Mouse (Mus musculus): ENCODE measurements around the gene Tmem132d. TPM values are rescaled to one million over a fixed set of nuclear protein-coding genes. Genes with fewer than 3 reads are reported as not detected.

Gene Tmem132d
- polyA plus RNA-seq, 1 experiment from 2014 or later, result 0.11 TPM

- no peaks in the 10 kb centered on the region for H3K36me3 ChIP-seq
- H3K9me3 ChIP-seq, result no peaks in the 10 kb centered on the region
- H3K4me1 ChIP-seq, result no peaks in the 10 kb centered on the region
- no peak overlapping the region for H3K4me2 ChIP-seq
- H3K27me3 ChIP-seq (replicated peaks), result peaks cover 85% of the 10 kb centered on the region
- ATAC-seq (ENCODE audit: extremely low read depth, insufficient number of reproducible peaks, low FRiP score, low TSS enrichment), result no peak
- no peak overlapping the region for H3K4me3 ChIP-seq
- no peak overlapping the region for H3K27ac ChIP-seq (replicated peaks)
- no peak overlapping the region for H3K9ac ChIP-seq
- WGBS, result 0% methylated on average over 5 of the region's 5 CpGs
These were observed 7.0 kb upstream of the Tmem132d start for GRCm38 (mm10) chr5:128439828-128440227.

DNA sequence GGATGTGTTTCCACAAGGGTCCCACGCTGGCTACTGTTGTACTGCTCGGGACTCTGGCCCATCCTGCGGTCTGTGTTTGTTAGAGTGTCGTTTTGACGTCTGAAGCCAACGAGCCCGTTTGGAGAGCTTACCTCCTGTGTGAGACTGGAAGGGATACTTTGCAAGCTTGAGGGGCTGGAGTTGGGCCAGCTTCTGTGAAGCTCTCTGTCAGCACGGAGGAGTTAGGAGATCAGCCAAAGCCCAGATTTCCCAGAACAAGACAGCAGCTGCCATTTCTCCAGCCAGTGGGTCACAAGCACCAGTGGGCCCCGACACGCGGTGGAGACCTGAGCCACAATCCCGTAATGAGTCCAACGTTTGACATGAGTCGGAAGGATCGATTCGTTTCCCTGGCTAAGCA lies 5.2 kb upstream of the Tmem132d start:
- Histone ChIP-seq H3K9ac (no peak overlapping the region), H3K4me2 (no peak overlapping the region), H3K9me3 (no peaks in the 10 kb centered on the region), H3K36me3 (no peaks in the 10 kb centered on the region), H3K4me3 (no peak overlapping the region), H3K27ac (replicated peaks) (no peak overlapping the region), H3K4me1 (no peaks in the 10 kb centered on the region), H3K27me3 (replicated peaks) (peaks cover 86% of the 10 kb centered on the region)
- no peak for ATAC-seq (ENCODE audit: extremely low read depth, insufficient number of reproducible peaks, low FRiP score, low TSS enrichment)
- 66% methylated on average over 16 of the region's 16 CpGs for WGBS

DNA sequence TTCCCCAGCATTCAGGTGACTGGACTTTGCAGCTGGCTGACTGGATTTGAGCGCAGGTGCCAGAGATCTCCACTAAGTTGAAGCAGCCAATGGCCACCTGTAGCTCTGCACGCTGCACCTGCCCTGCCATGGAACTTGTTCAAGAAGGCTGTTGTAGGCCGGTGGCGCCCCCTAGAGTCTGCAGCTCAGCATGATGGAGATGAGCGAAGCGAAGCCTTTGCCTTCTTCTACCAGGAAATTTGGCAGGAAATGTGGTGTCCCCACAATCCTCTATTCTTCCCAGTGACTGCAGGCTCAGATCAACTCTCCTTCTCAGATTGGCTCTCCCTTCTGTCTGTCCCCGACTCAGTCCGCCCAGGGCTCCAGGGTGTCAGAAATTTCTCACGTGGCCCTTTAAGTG lies 4.0 kb upstream of the Tmem132d start:
- Histone ChIP-seq H3K4me2 (no peak overlapping the region), H3K36me3 (no peaks in the 10 kb centered on the region), H3K4me3 (no peak overlapping the region), H3K9ac (no peak overlapping the region), H3K27ac (replicated peaks) (no peak overlapping the region), H3K9me3 (no peaks in the 10 kb centered on the region), H3K4me1 (no peaks in the 10 kb centered on the region), H3K27me3 (replicated peaks) (peaks cover 86% of the 10 kb centered on the region)
- 12% methylated on average over 9 of the region's 9 CpGs for WGBS
- no peak for ATAC-seq (ENCODE audit: extremely low read depth, insufficient number of reproducible peaks, low FRiP score, low TSS enrichment)

- no peaks in the 10 kb centered on the region for H3K36me3 ChIP-seq
- no peak overlapping the region for H3K4me2 ChIP-seq
- ATAC-seq (ENCODE audit: extremely low read depth, insufficient number of reproducible peaks, low FRiP score, low TSS enrichment), result no peak
- no peak overlapping the region for H3K9ac ChIP-seq
- H3K27ac ChIP-seq (replicated peaks), result no peak overlapping the region
- H3K27me3 ChIP-seq (replicated peaks), result peaks cover 88% of the 10 kb centered on the region
- no peak overlapping the region for H3K4me3 ChIP-seq
- no peaks in the 10 kb centered on the region for H3K9me3 ChIP-seq
- 55% methylated on average over 5 of the region's 5 CpGs for WGBS
- no peaks in the 10 kb centered on the region for H3K4me1 ChIP-seq
These were observed 2.8 kb upstream of the Tmem132d start for GRCm38 (mm10) chr5:128435683-128436082.

- H3K9me3 ChIP-seq, result no peaks in the 10 kb centered on the region
- no peak overlapping the region for H3K27ac ChIP-seq (replicated peaks)
- peaks cover 92% of the 10 kb centered on the region for H3K27me3 ChIP-seq (replicated peaks)
- H3K36me3 ChIP-seq, result no peaks in the 10 kb centered on the region
- no peak overlapping the region for H3K4me3 ChIP-seq
- no peaks in the 10 kb centered on the region for H3K4me1 ChIP-seq
- no peak overlapping the region for H3K9ac ChIP-seq
- 45% methylated on average over 9 of the region's 9 CpGs for WGBS
- H3K4me2 ChIP-seq, result no peak overlapping the region
- no peak for ATAC-seq (ENCODE audit: extremely low read depth, insufficient number of reproducible peaks, low FRiP score, low TSS enrichment)
These were observed 909 bp upstream of the Tmem132d start for GRCm38 (mm10) chr5:128433786-128434185.

DNA sequence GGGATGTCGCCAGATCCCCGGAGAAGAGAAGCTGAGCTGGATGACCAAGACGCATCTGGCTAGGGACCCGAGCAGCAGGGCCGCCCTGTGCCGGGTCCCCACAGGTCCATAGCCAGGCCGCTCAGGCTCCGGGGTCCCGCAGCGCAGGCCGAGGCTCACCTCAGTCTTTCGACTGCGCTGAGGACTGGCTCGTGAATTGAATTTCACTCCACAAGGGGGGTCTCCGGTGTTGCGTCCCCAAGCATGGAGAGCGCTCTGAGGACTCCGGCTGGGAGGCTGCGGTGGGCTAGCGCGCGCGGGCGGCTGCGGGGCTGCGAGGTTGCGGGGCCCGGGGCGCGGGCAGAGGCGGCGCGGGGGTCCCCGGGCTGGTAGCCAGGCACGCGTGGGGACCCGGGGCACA lies 455 bp downstream of the Tmem132d start:
- no peaks in the 10 kb centered on the region for H3K36me3 ChIP-seq
- H3K9me3 ChIP-seq, result no peaks in the 10 kb centered on the region
- WGBS, result 2% methylated on average over 34 of the region's 37 CpGs
- peaks cover 78% of the 10 kb centered on the region for H3K27me3 ChIP-seq (replicated peaks)
- peak overlapping the region; percentile 37 for H3K4me3 ChIP-seq
- no peaks in the 10 kb centered on the region for H3K4me1 ChIP-seq
- H3K27ac ChIP-seq (replicated peaks), result no peak overlapping the region
- no peak for ATAC-seq (ENCODE audit: extremely low read depth, insufficient number of reproducible peaks, low FRiP score, low TSS enrichment)
- peak overlapping the region; percentile 60 for H3K4me2 ChIP-seq
- no peak overlapping the region for H3K9ac ChIP-seq

DNA sequence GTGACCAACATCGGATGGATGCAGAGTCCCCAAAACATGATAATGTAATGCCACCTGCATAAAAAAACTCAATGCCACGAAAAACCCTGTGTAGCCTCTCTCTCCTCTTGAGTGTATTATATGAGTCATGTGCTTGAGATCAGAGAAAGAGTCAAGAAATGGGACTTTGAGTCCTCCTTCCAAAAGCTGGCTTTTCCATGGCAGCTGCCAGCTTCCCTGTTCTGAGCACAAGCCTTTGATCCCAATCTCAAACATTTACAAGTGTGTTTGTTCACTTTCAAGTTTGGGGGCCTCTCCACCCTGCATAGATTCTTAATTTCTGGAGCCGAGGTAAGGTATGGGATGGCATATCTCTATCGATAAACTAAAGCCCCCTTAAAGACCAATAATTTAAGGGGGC lies 8.2 kb downstream of the Tmem132d start:
- H3K36me3 ChIP-seq, result no peaks in the 10 kb centered on the region
- H3K4me1 ChIP-seq, result no peaks in the 10 kb centered on the region
- no peak overlapping the region for H3K4me3 ChIP-seq
- no peak overlapping the region for H3K4me2 ChIP-seq
- no peak overlapping the region for H3K9ac ChIP-seq
- no peak for ATAC-seq (ENCODE audit: extremely low read depth, insufficient number of reproducible peaks, low FRiP score, low TSS enrichment)
- H3K9me3 ChIP-seq, result peaks cover 20% of the 10 kb centered on the region; the same call in 1 of the 2 replicates
- H3K27me3 ChIP-seq (replicated peaks), result peaks cover 4% of the 10 kb centered on the region
- WGBS, result 62% methylated on average over 4 of the region's 4 CpGs
- no peak overlapping the region for H3K27ac ChIP-seq (replicated peaks)

GRCm38 (mm10) chr5:128424213-128424612 lies 8.7 kb downstream of the Tmem132d start:
- H3K9me3 ChIP-seq, result peaks cover 20% of the 10 kb centered on the region; the same call in 1 of the 2 replicates
- no peak overlapping the region for H3K27ac ChIP-seq (replicated peaks)
- no peak overlapping the region for H3K4me3 ChIP-seq
- H3K27me3 ChIP-seq (replicated peaks), result no peaks in the 10 kb centered on the region; the same call in 1 of the 2 replicates
- 55% methylated on average over 2 of the region's 2 CpGs for WGBS
- H3K4me2 ChIP-seq, result no peak overlapping the region
- H3K36me3 ChIP-seq, result no peaks in the 10 kb centered on the region
- no peaks in the 10 kb centered on the region for H3K4me1 ChIP-seq
- no peak overlapping the region for H3K9ac ChIP-seq
- ATAC-seq (ENCODE audit: extremely low read depth, insufficient number of reproducible peaks, low FRiP score, low TSS enrichment), result no peak

DNA sequence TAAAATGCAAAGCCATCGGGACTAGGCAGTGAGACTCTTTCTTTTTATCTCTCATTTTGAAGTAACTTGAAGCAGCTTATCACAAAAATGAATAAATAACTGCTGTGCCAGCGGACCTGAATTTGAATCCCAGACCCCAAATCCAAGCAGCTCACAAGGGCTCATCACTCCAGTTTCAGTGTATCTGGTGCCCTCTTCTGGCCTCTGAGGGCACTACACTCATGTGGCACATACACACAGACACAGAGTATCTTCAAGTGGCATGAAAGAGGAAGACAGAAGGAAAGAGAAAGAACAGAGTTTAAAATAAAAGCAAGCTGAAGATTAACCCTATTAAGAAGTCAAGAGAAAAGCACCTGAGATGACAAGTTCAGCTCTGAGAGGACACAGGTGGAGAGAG lies 10.8 kb downstream of the Tmem132d start:
- H3K4me3 ChIP-seq, result no peak overlapping the region
- no peak overlapping the region for H3K4me2 ChIP-seq
- ATAC-seq (ENCODE audit: extremely low read depth, insufficient number of reproducible peaks, low FRiP score, low TSS enrichment), result no peak
- no peaks in the 10 kb centered on the region for H3K36me3 ChIP-seq
- WGBS, result 78% methylated on average over 2 of the region's 2 CpGs
- peaks cover 20% of the 10 kb centered on the region; the same call in 1 of the 2 replicates for H3K9me3 ChIP-seq
- H3K4me1 ChIP-seq, result no peaks in the 10 kb centered on the region
- H3K27ac ChIP-seq (replicated peaks), result no peak overlapping the region
- no peaks in the 10 kb centered on the region for H3K27me3 ChIP-seq (replicated peaks)
- H3K9ac ChIP-seq, result no peak overlapping the region

- Histone ChIP-seq H3K36me3 (no peaks in the 10 kb centered on the region), H3K4me2 (no peak overlapping the region), H3K27ac (replicated peaks) (no peak overlapping the region), H3K9me3 (peaks cover 20% of the 10 kb centered on the region; the same call in 1 of the 2 replicates), H3K9ac (no peak overlapping the region), H3K27me3 (replicated peaks) (no peaks in the 10 kb centered on the region), H3K4me3 (no peak overlapping the region), H3K4me1 (no peaks in the 10 kb centered on the region)
- WGBS, result 60% methylated on average over 11 of the region's 11 CpGs
- ATAC-seq (ENCODE audit: extremely low read depth, insufficient number of reproducible peaks, low FRiP score, low TSS enrichment), result no peak
These were observed 14.6 kb downstream of the Tmem132d start for GRCm38 (mm10) chr5:128418149-128418710.

- no peak overlapping the region for H3K9ac ChIP-seq
- H3K4me2 ChIP-seq, result no peak overlapping the region
- no peaks in the 10 kb centered on the region for H3K27me3 ChIP-seq (replicated peaks)
- H3K4me1 ChIP-seq, result no peaks in the 10 kb centered on the region
- H3K36me3 ChIP-seq, result no peaks in the 10 kb centered on the region
- H3K9me3 ChIP-seq, result no peaks in the 10 kb centered on the region
- no peak for ATAC-seq (ENCODE audit: extremely low read depth, insufficient number of reproducible peaks, low FRiP score, low TSS enrichment)
- no peak overlapping the region for H3K27ac ChIP-seq (replicated peaks)
- 55% methylated on average over 8 of the region's 8 CpGs for WGBS
- no peak overlapping the region for H3K4me3 ChIP-seq
These were observed 18.8 kb downstream of the Tmem132d start for GRCm38 (mm10) chr5:128414056-128414455.

DNA sequence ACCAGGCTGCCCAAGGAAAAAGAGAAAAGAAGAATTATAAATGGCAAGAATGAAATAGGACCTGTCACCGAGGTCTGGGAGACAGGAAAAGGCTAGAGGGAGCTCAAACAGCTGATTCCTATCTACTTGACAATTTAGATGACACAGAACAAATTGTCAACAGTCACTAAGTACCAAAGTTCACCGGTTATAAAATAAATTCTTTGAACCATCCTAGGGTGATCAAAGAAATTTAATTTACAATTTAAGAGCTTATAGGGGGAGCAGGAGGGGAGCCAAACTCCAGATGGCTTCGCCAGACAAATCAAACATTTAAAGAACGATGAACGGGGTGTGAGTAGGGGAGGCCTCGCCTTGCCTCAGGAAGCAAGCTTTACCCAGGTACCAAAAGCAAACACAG lies 20.6 kb downstream of the Tmem132d start:
- H3K4me3 ChIP-seq, result no peak overlapping the region
- no peak overlapping the region for H3K9ac ChIP-seq
- WGBS, result 66% methylated on average over 6 of the region's 6 CpGs
- H3K4me2 ChIP-seq, result no peak overlapping the region
- no peaks in the 10 kb centered on the region for H3K27me3 ChIP-seq (replicated peaks)
- no peaks in the 10 kb centered on the region for H3K36me3 ChIP-seq
- no peaks in the 10 kb centered on the region for H3K4me1 ChIP-seq
- no peak for ATAC-seq (ENCODE audit: extremely low read depth, insufficient number of reproducible peaks, low FRiP score, low TSS enrichment)
- no peak overlapping the region for H3K27ac ChIP-seq (replicated peaks)
- H3K9me3 ChIP-seq, result no peaks in the 10 kb centered on the region
